Mouse (Mus musculus) urinary bladder, adult 18-20 months (tissue): ENCODE measurements around the gene Nrxn2.

Experiments used
- DNase-seq, 2 experiments: peaks; one replicate each; pipeline ENCODE4 v3.0.0; 2022; ENCODE audit warnings: low spot score in 2 of 2, mixed read lengths in 2 of 2

Gene Nrxn2

GRCm38 (mm10) chr19:6494504-6495170, 76.1 kb downstream of the Nrxn2 start:
- no peak for DNase-seq

- no peak for DNase-seq
These were observed 77.2 kb downstream of the Nrxn2 start for GRCm38 (mm10) chr19:6495714-6496113.

GRCm38 (mm10) chr19:6496462-6497149, 78.1 kb downstream of the Nrxn2 start:
- no peak for DNase-seq

GRCm38 (mm10) chr19:6497150-6497801, 78.7 kb downstream of the Nrxn2 start:
- no peak for DNase-seq

GRCm38 (mm10) chr19:6497803-6498202, 79.3 kb downstream of the Nrxn2 start:
- DNase-seq: no peak

GRCm38 (mm10) chr19:6498350-6499131, 80.0 kb downstream of the Nrxn2 start:
- DNase-seq: no peak

GRCm38 (mm10) chr19:6499860-6500635, 81.5 kb downstream of the Nrxn2 start:
- no peak for DNase-seq

GRCm38 (mm10) chr19:6500636-6501025, 82.1 kb downstream of the Nrxn2 start:
- DNase-seq: no peak

GRCm38 (mm10) chr19:6502035-6502541, 83.6 kb downstream of the Nrxn2 start:
- no peak for DNase-seq

GRCm38 (mm10) chr19:6502543-6503319, 84.2 kb downstream of the Nrxn2 start:
- DNase-seq: peak; percentile 25 to 61

GRCm38 (mm10) chr19:6503926-6504655, 85.6 kb downstream of the Nrxn2 start:
- DNase-seq: no peak

- no peak for DNase-seq
These were observed 86.1 kb downstream of the Nrxn2 start for GRCm38 (mm10) chr19:6504656-6505045.

GRCm38 (mm10) chr19:6507393-6507792, 88.9 kb downstream of the Nrxn2 start:
- no peak for DNase-seq

- DNase-seq: no peak
These were observed 91.3 kb downstream of the Nrxn2 start for GRCm38 (mm10) chr19:6509881-6510280.

GRCm38 (mm10) chr19:6510546-6510945, 92.0 kb downstream of the Nrxn2 start:
- DNase-seq: no peak

- no peak for DNase-seq
These were observed 95.0 kb downstream of the Nrxn2 start for GRCm38 (mm10) chr19:6513389-6514139.

GRCm38 (mm10) chr19:6514940-6515339, 96.4 kb downstream of the Nrxn2 start:
- DNase-seq: no peak

GRCm38 (mm10) chr19:6515448-6515847, 96.9 kb downstream of the Nrxn2 start:
- no peak for DNase-seq

GRCm38 (mm10) chr19:6516153-6516552, 97.6 kb downstream of the Nrxn2 start:
- DNase-seq: no peak
